In genomic region chr2:79983222-79983632, GRCm38 (mm10) we compare ENCODE assay signal across 7 mouse cellular contexts.
DNase-seq lines count a peak whose midpoint lies in the region; TF ChIP-seq lines count a peak whose summit lies in the region.

No protein-coding gene starts in this region.

- 36% methylated on average over 9 of the region's 9 CpGs for WGBS in lung, adult 2 months

- intact Hi-C loops in heart, postnatal 10 days (cut with DNase I) = no loop called here

- H3K4me3 ChIP-seq in lung, adult 2 months (replicated peaks; ENCODE audit: extremely low read depth, low read depth, low read length) = no peak overlapping the region
- no peak overlapping the region for H3K4me3 ChIP-seq in embryonic fibroblast, embryonic 13.5 days (ENCODE audit: insufficient read depth, low read length)
- no peak overlapping the region for H3K4me3 ChIP-seq in myocyte

- H3K36me3 ChIP-seq in myocyte (ENCODE audit: control insufficient read depth, insufficient read depth) = no peaks in the 10 kb centered on the region

- H3K79me2 ChIP-seq in myocyte (ENCODE audit: control insufficient read depth, insufficient read depth) = no peaks in the 10 kb centered on the region

- H3K27me3 ChIP-seq in myocyte (ENCODE audit: control insufficient read depth, insufficient read depth, insufficient read length) = no peaks in the 10 kb centered on the region

- no peak for TF ChIP-seq CTCF in lung, adult 2 months (IDR thresholded peaks at IDR 0.05; ENCODE audit: insufficient read depth, low read length)
- no peak for TF ChIP-seq CTCF in embryonic fibroblast, embryonic 13.5 days (IDR thresholded peaks at IDR 0.05; ENCODE audit: borderline replicate concordance, insufficient read depth, low read length)

- H3K4me1 ChIP-seq in lung, adult 2 months (ENCODE audit: control insufficient read depth, insufficient read depth, low read length) = no peaks in the 10 kb centered on the region
- H3K4me1 ChIP-seq in embryonic fibroblast, embryonic 13.5 days (ENCODE audit: control insufficient read depth, insufficient read depth, low read length) = peaks cover 7% of the 10 kb centered on the region

- H3K4me2 ChIP-seq in myocyte (ENCODE audit: low read depth) = peak overlapping the region; percentile 77

- peak overlapping the region; percentile 89 for H3K27ac ChIP-seq in embryonic fibroblast, embryonic 13.5 days (ENCODE audit: insufficient read depth, low read length)

- TF ChIP-seq POLR2A in lung, adult 2 months (IDR thresholded peaks at IDR 0.05; ENCODE audit: borderline replicate concordance, extremely low read depth, low read depth, low read length) = no peak
- TF ChIP-seq POLR2A in embryonic fibroblast, embryonic 13.5 days (IDR thresholded peaks at IDR 0.05; ENCODE audit: low read depth, low read length) = no peak
- peak; percentile 20 for TF ChIP-seq POLR2A in myocyte (IDR thresholded peaks at IDR 0.05; ENCODE audit: insufficient read length, low read depth)

- peak; percentile 7 to 14 for DNase-seq in lung, adult 18-20 months
- DNase-seq in lung, adult 2 months = no peak
- peak; percentile 66 to 77 for DNase-seq in heart, postnatal 10 days
- DNase-seq in cerebellum, adult 8-10 months = no peak
- DNase-seq in left cerebral cortex, adult 11 months (ENCODE audit: low spot score) = no peak

- H3ac ChIP-seq in myocyte (ENCODE audit: control insufficient read depth, insufficient read length) = no peak overlapping the region

TF ChIP-seq in myocyte, 11 proteins besides CTCF, POLR2A, EP300 and RAD21:
- TF ChIP-seq USF1 (IDR thresholded peaks at IDR 0.05; ENCODE audit: low read depth) (no peak), MYOD1 (IDR thresholded peaks at IDR 0.05; ENCODE audit: control insufficient read depth in 1 of 3, insufficient read length in 2 of 3, low read depth in 2 of 3) (peak in 2 of 3 experiments; percentile 11 to 41), CEBPB (IDR thresholded peaks at IDR 0.05; ENCODE audit: insufficient read depth, poor library complexity, severe bottlenecking) (0 out of 2 replicates have a peak, but pooled peaks have one; percentile 9)
TF ChIP-seq in myocyte: peak in this region for 2.

Comparison
In these comparisons a context has a peak if more than half of its experiments do, and no peak if none do; other contexts are left out.
1. DNase-seq: peak in lung, adult 18-20 months (2 of 2) and heart, postnatal 10 days (2 of 2); none in lung, adult 2 months (single experiment), cerebellum, adult 8-10 months (single experiment) and left cerebral cortex, adult 11 months (single experiment).